Mouse (Mus musculus) hindbrain, embryonic 11.5 days (tissue): ENCODE measurements around the gene Zcchc8. TPM values are rescaled to one million over a fixed set of nuclear protein-coding genes. Genes with fewer than 3 reads are reported as not detected.
"Not testable (repeated sequence)": the region's sequence is repeated elsewhere in the genome, so short reads cannot be mapped to it uniquely, and the experiment has no call there.

Experiments
- ATAC-seq: fragments of 200-750 bp; cut with Nextera tagmentation; 2 replicates; pipeline ENCODE4 v1.8.0; 2017; ENCODE audit warnings: mild to moderate bottlenecking, moderate TSS enrichment, moderate library complexity; ENCODE audit not compliant: low FRiP score
- DNase-seq: peaks from one replicate; pipeline ENCODE4 v3.0.0-alpha.2; 2015; ENCODE audit warnings: low spot score
- H3K27ac ChIP-seq: fragments of 300-500 bp; sonication (generic); 2 replicates; pipeline ENCODE4 v1.5.1; 2014; ENCODE audit warnings: mild to moderate bottlenecking, low read depth, low read length
- H3K27me3 ChIP-seq: fragments of 300-500 bp; sonication (generic); 2 replicates; pipeline ENCODE4 v1.6.1; 2014; ENCODE audit warnings: mild to moderate bottlenecking, low read length, moderate library complexity, mixed read lengths; ENCODE audit not compliant: control insufficient read depth, insufficient read depth
- H3K36me3 ChIP-seq: fragments of 300-500 bp; sonication (generic); 2 replicates; pipeline ENCODE4 v1.6.1; 2014; ENCODE audit warnings: mild to moderate bottlenecking, low read length, moderate library complexity, mixed read lengths; ENCODE audit not compliant: control insufficient read depth, insufficient read depth
- H3K4me1 ChIP-seq: fragments of 300-500 bp; sonication (generic); replicated peaks from 2 replicates; pipeline ENCODE4 v1.6.1; 2014; ENCODE audit warnings: low read length, mixed read lengths; ENCODE audit not compliant: control insufficient read depth, insufficient read depth
- H3K4me2 ChIP-seq: fragments of 300-500 bp; sonication (generic); replicated peaks from 2 replicates; pipeline ENCODE4 v1.6.1; 2014; ENCODE audit warnings: mild to moderate bottlenecking, low read depth, low read length
- H3K4me3 ChIP-seq: fragments of 300-500 bp; sonication (generic); 2 replicates; pipeline ENCODE4 v1.5.1; 2014; ENCODE audit warnings: low read depth, low read length
- H3K9ac ChIP-seq: fragments of 300-500 bp; sonication (generic); 2 replicates; pipeline ENCODE4 v1.6.1; 2014; ENCODE audit warnings: low read depth, low read length
- H3K9me3 ChIP-seq: fragments of 300-500 bp; sonication (generic); 2 replicates; pipeline ENCODE4 v1.6.1; 2016; ENCODE audit warnings: low read length; ENCODE audit not compliant: control insufficient read depth
- WGBS: fragments of 180-500 bp; shearing (Covaris S2); extraction: QIAGEN DNeasy Blood & Tissue Kit; methylation state at CpG from one replicate; pipeline ENCODE4 v1.1.7; 2014; 5-methylcytosine and 5-hydroxymethylcytosine counted together
- polyA plus RNA-seq: library from polyadenylated mRNA; unstranded; fragments of >200 nt; fragmentation: Nextera tagmentation; extraction: Ambion mirVana; gene quantifications from 2 replicates; pipeline ENCODE4 v1.2.1, GENCODE M21; 2014

Zcchc8 gene
- 73.4 and 83.6 TPM in 2 replicates for polyA plus RNA-seq

DNA sequence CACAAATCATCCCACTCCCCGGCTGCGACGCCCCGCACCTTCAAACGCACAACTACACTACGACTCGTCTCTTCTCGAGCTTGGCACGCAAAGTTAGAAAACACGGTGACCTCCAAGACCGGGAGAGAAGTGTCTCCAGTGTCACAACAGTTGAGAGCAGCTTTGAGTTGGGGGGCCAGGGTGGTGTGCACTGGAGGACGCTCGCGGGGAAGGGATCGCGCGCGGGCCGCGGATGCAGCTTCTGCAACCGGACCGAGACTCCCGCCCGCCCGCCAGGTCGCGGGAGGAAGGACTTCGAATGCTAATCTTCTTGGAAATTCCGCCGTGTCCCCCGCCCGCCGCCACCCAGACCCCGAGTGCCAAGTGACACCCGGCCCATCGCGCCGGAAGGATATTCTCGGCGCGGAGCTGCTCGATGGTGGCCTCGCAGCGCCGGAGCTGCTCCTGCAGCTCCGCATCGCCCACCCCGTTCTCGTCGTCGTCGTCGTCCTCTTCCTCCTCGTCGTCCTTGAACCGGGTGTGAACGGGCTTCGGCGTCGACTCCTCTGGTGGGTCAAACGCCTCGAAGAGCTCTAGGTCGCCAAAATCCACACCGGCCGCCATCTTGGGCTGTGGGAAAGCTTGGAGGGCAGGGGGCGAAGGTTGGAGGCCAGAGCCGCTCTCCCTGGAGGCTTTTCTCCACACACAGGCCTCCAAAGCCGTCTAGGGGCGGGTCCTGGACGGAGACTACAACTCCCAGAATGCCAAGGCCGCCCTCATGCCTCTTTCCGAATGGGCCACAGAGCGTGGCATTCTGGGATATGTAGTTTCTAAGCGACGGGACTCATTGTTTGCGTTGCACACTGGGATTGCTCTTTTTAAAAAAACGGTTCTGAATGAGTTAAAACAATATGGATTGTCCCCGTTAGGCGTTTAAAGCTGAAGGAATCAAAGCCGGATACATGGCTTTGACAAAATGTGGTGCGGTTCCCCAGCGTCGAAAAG is at the start of gene Zcchc8:
Gene Zcchc8, minus strand, starts transcription at position 773 of the 984 bp plus-strand sequence.
- H3K4me3 ChIP-seq = peak within 1 kb of the TSS; percentile 91
- peak; percentile 99 for DNase-seq
- no peaks in the 10 kb centered on the region for H3K9me3 ChIP-seq
- H3K4me1 ChIP-seq = no peaks in the 10 kb centered on the region
- peak within 1 kb of the TSS; percentile 88 for H3K27ac ChIP-seq
- 0 out of 2 replicates have a peak, but pooled peaks cover 3% of the 10 kb centered on the region for H3K36me3 ChIP-seq
- H3K4me2 ChIP-seq = peak within 1 kb of the TSS; percentile 75
- ATAC-seq = peak; percentile 100
- no peaks in the 10 kb centered on the region for H3K27me3 ChIP-seq
- WGBS = under 1% methylated on average over 83 of the region's 83 CpGs
- peak within 1 kb of the TSS; percentile 88 for H3K9ac ChIP-seq

GRCm38 (mm10) chr5:123766455-123766854 is 45.6 kb upstream of the Zcchc8 start:
- not testable (repeated sequence) for H3K36me3 ChIP-seq, ATAC-seq, H3K27ac ChIP-seq, H3K4me1 ChIP-seq, DNase-seq, H3K4me3 ChIP-seq, H3K9me3 ChIP-seq, H3K9ac ChIP-seq, H3K4me2 ChIP-seq, H3K27me3 ChIP-seq
- 94% methylated on average over 11 of the region's 11 CpGs for WGBS

DNA sequence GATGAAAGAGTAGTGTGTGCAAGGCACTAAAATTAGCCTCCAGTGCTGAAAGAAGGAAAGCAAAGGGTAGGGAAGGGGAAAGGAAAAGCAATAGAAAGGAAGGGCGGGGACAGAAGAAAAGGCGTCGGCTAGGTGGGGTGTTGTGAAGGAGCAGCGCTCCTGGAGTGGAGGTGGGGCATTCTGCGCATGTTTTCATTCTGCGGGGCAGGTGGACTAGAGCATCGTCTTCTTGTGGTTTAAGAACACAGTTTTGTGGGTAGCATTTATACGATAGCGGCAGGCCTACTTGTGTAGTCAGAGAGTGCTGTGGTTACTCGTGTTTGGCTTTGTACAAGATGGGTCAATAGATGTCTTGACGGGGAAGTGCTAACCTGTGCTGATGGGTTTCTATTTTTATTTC is 44.6 kb upstream of the Zcchc8 start:
- WGBS = 94% methylated on average over 11 of the region's 11 CpGs
- no peak overlapping the region for H3K27ac ChIP-seq
- ATAC-seq (no peak), DNase-seq (no peak)
- H3K9me3 ChIP-seq = no peaks in the 10 kb centered on the region
- no peak overlapping the region for H3K9ac ChIP-seq
- H3K36me3 ChIP-seq = 0 out of 2 replicates have a peak, but pooled peaks cover 2% of the 10 kb centered on the region
- H3K4me3 ChIP-seq = no peak overlapping the region
- H3K4me1 ChIP-seq = no peaks in the 10 kb centered on the region
- H3K4me2 ChIP-seq = no peak overlapping the region
- H3K27me3 ChIP-seq = no peaks in the 10 kb centered on the region

GRCm38 (mm10) chr5:123749065-123750064 is 28.5 kb upstream of the Zcchc8 start, which contains the start of the genes Rsrc2 and Kntc1:
Gene Rsrc2 (minus strand): TSS chr5:123749414.
Gene Kntc1 (plus strand): TSS chr5:123749716.
- peak within 1 kb of the TSS; percentile 70 for H3K9ac ChIP-seq
- H3K9me3 ChIP-seq = no peaks in the 10 kb centered on the region
- under 1% methylated on average over 63 of the region's 63 CpGs for WGBS
- H3K4me2 ChIP-seq = peak within 1 kb of the TSS; percentile 69
- ATAC-seq (peak; percentile 98), DNase-seq (peak; percentile 100)
- peak within 1 kb of the TSS; percentile 97 for H3K27ac ChIP-seq
- H3K27me3 ChIP-seq = no peaks in the 10 kb centered on the region
- peaks cover 6% of the 10 kb centered on the region for H3K4me1 ChIP-seq
- H3K36me3 ChIP-seq = no peaks in the 10 kb centered on the region
- peak within 1 kb of the TSS; percentile 72 for H3K4me3 ChIP-seq

- peaks cover 6% of the 10 kb centered on the region for H3K4me1 ChIP-seq
- DNase-seq (peak; percentile 51), ATAC-seq (peak; percentile 48)
- peak overlapping the region; percentile 70 for H3K9ac ChIP-seq
- peak overlapping the region; percentile 97 for H3K27ac ChIP-seq
- no peaks in the 10 kb centered on the region for H3K36me3 ChIP-seq
- H3K27me3 ChIP-seq = no peaks in the 10 kb centered on the region
- peak overlapping the region; percentile 69 for H3K4me2 ChIP-seq
- peak overlapping the region; percentile 72 for H3K4me3 ChIP-seq
- no peaks in the 10 kb centered on the region for H3K9me3 ChIP-seq
- under 1% methylated on average over 18 of the region's 18 CpGs for WGBS
Observed at GRCm38 (mm10) chr5:123748339-123749064, 27.6 kb upstream of the Zcchc8 start.

GRCm38 (mm10) chr5:123747604-123748003 is 26.7 kb upstream of the Zcchc8 start:
- Histone ChIP-seq H3K36me3 (no peaks in the 10 kb centered on the region; the same call in 1 of the 2 replicates), H3K27ac (no peak overlapping the region)
- ATAC-seq = no peak

GRCm38 (mm10) chr5:123746253-123746652 is 25.4 kb upstream of the Zcchc8 start:
- 0 out of 2 replicates have a peak overlapping the region, but pooled peaks have one; percentile 12 for H3K4me3 ChIP-seq
- H3K4me2 ChIP-seq = peak overlapping the region; percentile 69; the same call in 1 of the 2 replicates
- no peak overlapping the region for H3K9ac ChIP-seq
- peaks cover 6% of the 10 kb centered on the region for H3K4me1 ChIP-seq
- DNase-seq = no peak
- no peaks in the 10 kb centered on the region for H3K9me3 ChIP-seq
- no peak overlapping the region for H3K27ac ChIP-seq
- no peaks in the 10 kb centered on the region for H3K27me3 ChIP-seq
- H3K36me3 ChIP-seq = no peaks in the 10 kb centered on the region; the same call in 1 of the 2 replicates
- ATAC-seq = no peak

More at GRCm38 (mm10) chr5:123747604-123748003, 26.7 kb upstream of the Zcchc8 start:
- 55% methylated on average over 7 of the region's 7 CpGs for WGBS
- no peak for DNase-seq
- Histone ChIP-seq H3K4me1 (peaks cover 6% of the 10 kb centered on the region), H3K9ac (peak overlapping the region; percentile 35), H3K9me3 (no peaks in the 10 kb centered on the region), H3K27me3 (no peaks in the 10 kb centered on the region), H3K4me3 (peak overlapping the region; percentile 72), H3K4me2 (peak overlapping the region; percentile 69)
